Mouse (Mus musculus): Measurements from ENCODE around the gene Itga2.
A peak's percentile ranks its signal among the peaks of the same experiment; 100 is the strongest.

Itga2 gene

GRCm38 (mm10) chr13:114931775-114932294, at the start of gene Itga2:
Itga2 (minus strand) TSS chr13:114932100.
- DNase-seq (ENCODE audit: extremely low spot score), result peak; percentile 75

- DNase-seq (ENCODE audit: extremely low spot score), result peak; percentile 46
These were observed 49.0 kb upstream of the Itga2 start for GRCm38 (mm10) chr13:114980831-114981419.

GRCm38 (mm10) chr13:114974484-114975042, 42.7 kb upstream of the Itga2 start:
- DNase-seq (ENCODE audit: extremely low spot score), result no peak

GRCm38 (mm10) chr13:114971905-114972304, 40.0 kb upstream of the Itga2 start:
- no peak for DNase-seq (ENCODE audit: extremely low spot score)

GRCm38 (mm10) chr13:114964233-114964632, 32.3 kb upstream of the Itga2 start:
- peak; percentile 74 for DNase-seq (ENCODE audit: extremely low spot score)

GRCm38 (mm10) chr13:114954516-114954915, 22.6 kb upstream of the Itga2 start:
- no peak for DNase-seq (ENCODE audit: extremely low spot score)

GRCm38 (mm10) chr13:114933541-114933940, 1.6 kb upstream of the Itga2 start:
- DNase-seq (ENCODE audit: extremely low spot score), result no peak

GRCm38 (mm10) chr13:114930996-114931649, 777 bp downstream of the Itga2 start:
- peak; percentile 23 for DNase-seq (ENCODE audit: extremely low spot score)

GRCm38 (mm10) chr13:114924785-114925184, 7.1 kb downstream of the Itga2 start:
- DNase-seq (ENCODE audit: extremely low spot score), result no peak

GRCm38 (mm10) chr13:114923331-114923730, 8.6 kb downstream of the Itga2 start:
- peak; percentile 29 for DNase-seq (ENCODE audit: extremely low spot score)

GRCm38 (mm10) chr13:114915767-114916166, 16.1 kb downstream of the Itga2 start:
- no peak for DNase-seq (ENCODE audit: extremely low spot score)

- DNase-seq (ENCODE audit: extremely low spot score), result no peak
These were observed 16.9 kb downstream of the Itga2 start for GRCm38 (mm10) chr13:114914963-114915362.

GRCm38 (mm10) chr13:114914559-114914958, 17.3 kb downstream of the Itga2 start:
- no peak for DNase-seq (ENCODE audit: extremely low spot score)

- DNase-seq (ENCODE audit: extremely low spot score), result no peak
These were observed 21.3 kb downstream of the Itga2 start for GRCm38 (mm10) chr13:114910629-114911028.

- no peak for DNase-seq (ENCODE audit: extremely low spot score)
These were observed 22.4 kb downstream of the Itga2 start for GRCm38 (mm10) chr13:114909514-114909913.

GRCm38 (mm10) chr13:114907876-114908275, 24.0 kb downstream of the Itga2 start:
- no peak for DNase-seq (ENCODE audit: extremely low spot score)

- no peak for DNase-seq (ENCODE audit: extremely low spot score)
These were observed 35.0 kb downstream of the Itga2 start for GRCm38 (mm10) chr13:114896751-114897386.

- DNase-seq (ENCODE audit: extremely low spot score), result no peak
These were observed 36.0 kb downstream of the Itga2 start for GRCm38 (mm10) chr13:114895896-114896295.

- DNase-seq (ENCODE audit: extremely low spot score), result no peak
These were observed 37.2 kb downstream of the Itga2 start for GRCm38 (mm10) chr13:114894718-114895117.

GRCm38 (mm10) chr13:114891655-114892054, 40.2 kb downstream of the Itga2 start:
- DNase-seq (ENCODE audit: extremely low spot score), result no peak

- no peak for DNase-seq (ENCODE audit: extremely low spot score)
These were observed 44.2 kb downstream of the Itga2 start for GRCm38 (mm10) chr13:114887695-114888094.

GRCm38 (mm10) chr13:114887293-114887692, 44.6 kb downstream of the Itga2 start:
- no peak for DNase-seq (ENCODE audit: extremely low spot score)
